Mouse (Mus musculus) lung, adult 2 months (tissue): ENCODE measurements around the gene Abcc10. TPM values are rescaled to one million over a fixed set of nuclear protein-coding genes. Genes with fewer than 3 reads are reported as not detected.

Experiments
- DNase-seq: peaks from one replicate; pipeline ENCODE4 v3.0.0; 2022
- H3K4me1 ChIP-seq: fragments of 200-500 bp; 2 replicates; pipeline ENCODE4 v1.6.1; 2011; ENCODE audit warnings: low read length; ENCODE audit not compliant: control insufficient read depth, insufficient read depth
- H3K4me3 ChIP-seq: fragments of 200-500 bp; replicated peaks from 2 replicates; pipeline ENCODE3; 2011; ENCODE audit warnings: low read depth, mild to moderate bottlenecking, control low read depth, low read length; ENCODE audit errors: extremely low read depth
- CTCF ChIP-seq: fragments of 200-500 bp; IDR thresholded peaks from 2 replicates; pipeline ENCODE4 v1.5.1; 2011; ENCODE audit warnings: mild to moderate bottlenecking, low read length, control low read depth; ENCODE audit not compliant: insufficient read depth
- POLR2A ChIP-seq: fragments of 200-500 bp; IDR thresholded peaks from 2 replicates; pipeline ENCODE4 v1.6.1; 2011; ENCODE audit warnings: low read depth, mild to moderate bottlenecking, control low read depth, low read length, borderline replicate concordance; ENCODE audit errors: extremely low read depth
- whole genome bisulfite sequencing: fragments of 180-500 bp; shearing (Covaris S2); methylation state at CpG from one replicate; pipeline ENCODE4 v1.1.7; 2018; 5-methylcytosine and 5-hydroxymethylcytosine counted together
- polyA plus RNA-seq: library from polyadenylated mRNA; depleted of rRNA; stranded (reverse); fragments of >200 nt; gene quantifications from 2 replicates; pipeline ENCODE4 v1.2.3, GENCODE M21; 2012; rRNA removed

The Abcc10 gene
- polyA plus RNA-seq, 1 experiment: 13.1 TPM

DNA sequence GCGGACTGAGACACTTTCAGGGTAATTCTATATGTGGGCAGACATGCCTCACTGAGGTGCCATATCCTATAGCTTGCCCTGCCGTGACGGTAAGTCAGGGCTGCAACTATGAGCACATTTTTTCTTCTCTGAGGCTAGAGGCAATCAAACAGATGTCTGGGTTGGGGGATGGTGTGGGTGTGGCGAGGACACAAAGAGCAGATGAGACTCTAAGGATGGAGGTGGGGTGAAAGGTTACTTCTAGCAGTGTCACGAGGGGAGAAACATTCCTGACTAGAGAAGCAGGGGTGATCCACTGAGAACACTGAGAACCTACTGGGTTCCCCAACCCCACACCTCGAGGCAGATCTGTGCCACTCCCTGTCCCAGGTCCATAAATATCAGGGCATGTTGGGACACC lies 61.2 kb downstream of the Abcc10 start:
- H3K4me1 ChIP-seq: no peaks in the 10 kb centered on the region
- TF ChIP-seq CTCF (no peak), POLR2A (no peak)
- 67% methylated on average over 6 of the region's 6 CpGs for WGBS
- DNase-seq: no peak
- no peak overlapping the region for H3K4me3 ChIP-seq

DNA sequence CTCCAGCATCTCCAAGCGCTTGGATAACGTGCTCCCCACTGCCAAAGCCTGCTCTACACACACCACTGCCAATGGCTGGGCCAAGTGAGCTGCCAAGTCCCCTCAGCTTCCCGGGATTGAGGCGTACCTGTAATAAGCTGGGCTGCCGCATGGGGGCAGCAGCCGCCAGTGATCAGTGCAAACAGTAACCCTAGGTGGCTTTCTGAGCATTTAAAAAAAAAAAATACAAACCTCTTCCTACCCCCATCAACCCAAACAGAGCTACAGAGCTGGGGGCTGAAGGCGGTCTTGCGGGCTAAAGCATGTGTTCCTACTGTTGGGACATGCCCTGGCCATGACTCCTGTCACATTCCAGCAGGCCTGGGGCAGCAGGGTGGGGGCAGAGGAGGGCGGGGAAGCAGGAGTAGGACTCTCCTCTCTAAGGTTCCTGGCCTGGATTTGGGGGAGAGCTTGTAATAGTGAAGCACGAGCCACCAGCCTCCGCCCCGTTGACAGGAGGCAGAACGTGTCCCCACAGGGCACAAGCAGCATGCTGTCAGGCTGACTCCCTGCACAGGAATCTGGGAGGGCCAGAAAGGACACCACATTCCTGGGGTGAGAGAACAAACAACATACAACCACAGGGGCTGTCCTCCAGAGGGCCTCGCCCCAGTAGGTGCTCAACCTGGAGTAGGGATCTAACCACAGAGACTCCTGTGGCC lies 62.1 kb downstream of the Abcc10 start:
- Histone ChIP-seq H3K4me1 (no peaks in the 10 kb centered on the region), H3K4me3 (no peak overlapping the region)
- WGBS: 18% methylated on average over 14 of the region's 14 CpGs
- DNase-seq: peak; percentile 79
- peak; percentile 85 for TF ChIP-seq CTCF
- no peak for TF ChIP-seq POLR2A

DNA sequence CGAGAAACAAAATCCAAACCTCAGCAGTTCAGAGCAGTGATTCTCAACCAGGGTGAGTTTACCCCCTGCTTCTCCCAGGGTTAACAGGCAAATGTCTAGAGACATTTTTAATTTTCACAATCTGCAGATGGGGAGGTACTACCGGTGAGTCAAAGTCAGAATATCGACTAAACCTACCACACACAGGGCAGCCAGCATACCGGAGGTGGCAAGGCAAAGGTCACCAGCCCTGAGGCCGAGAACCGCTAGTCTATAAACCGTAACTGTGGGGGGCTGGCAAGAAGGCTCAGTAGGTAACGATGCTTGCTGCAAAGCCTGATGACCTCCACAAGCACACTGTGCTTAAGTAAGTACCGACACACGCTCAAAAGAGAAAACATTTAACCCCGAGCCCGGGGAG lies 62.6 kb downstream of the Abcc10 start:
- Histone ChIP-seq H3K4me3 (no peak overlapping the region), H3K4me1 (no peaks in the 10 kb centered on the region)
- no peak for DNase-seq
- TF ChIP-seq POLR2A: no peak
- TF ChIP-seq CTCF: no peak
- 76% methylated on average over 12 of the region's 12 CpGs for WGBS

DNA sequence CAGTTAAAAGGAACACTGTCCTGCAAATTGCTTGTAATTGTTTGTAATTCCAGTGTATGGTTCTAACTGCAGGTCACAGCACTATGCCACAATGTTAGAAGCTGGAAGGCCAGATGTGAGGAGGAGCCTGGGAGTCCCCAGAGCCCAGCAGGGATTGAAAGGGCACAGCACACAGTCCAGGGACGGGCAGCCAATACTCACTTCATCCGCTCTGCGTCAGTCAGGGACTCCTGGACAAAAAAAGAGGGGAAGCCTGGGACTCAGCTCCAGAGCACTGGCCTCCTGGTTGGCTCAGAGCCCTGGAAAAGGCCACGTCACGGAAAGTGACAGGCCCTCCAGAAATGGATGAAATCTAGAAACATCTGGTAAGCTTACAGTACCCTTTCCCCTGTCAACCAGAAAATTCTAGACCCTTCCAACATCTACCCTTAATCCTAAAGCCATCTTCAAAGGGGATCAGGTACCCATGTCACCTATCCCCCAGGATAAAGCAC lies 65.9 kb downstream of the Abcc10 start:
- 79% methylated on average over 5 of the region's 5 CpGs for WGBS
- TF ChIP-seq CTCF: no peak
- no peaks in the 10 kb centered on the region for H3K4me1 ChIP-seq
- DNase-seq: no peak
- H3K4me3 ChIP-seq: no peak overlapping the region

DNA sequence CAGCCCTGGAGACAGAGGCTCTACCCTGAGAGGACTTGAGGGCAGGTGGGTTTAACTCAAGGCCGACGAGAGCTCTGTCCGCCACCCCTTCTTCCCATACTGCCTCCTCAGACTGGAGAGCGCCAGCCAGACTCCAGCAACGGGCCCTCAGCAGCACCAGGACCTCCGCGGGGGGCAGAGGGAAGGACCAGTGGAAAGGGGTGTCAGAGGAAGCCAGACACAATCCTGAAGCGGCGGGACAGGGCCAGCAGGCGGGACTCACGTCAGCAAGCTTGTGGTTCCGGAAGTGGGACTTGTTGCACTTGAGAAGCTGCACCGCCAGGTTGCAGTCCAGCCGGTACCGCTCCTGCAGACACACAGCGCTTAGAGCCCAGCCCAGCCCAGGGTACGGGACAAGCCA lies 68.5 kb downstream of the Abcc10 start:
- DNase-seq: no peak
- Histone ChIP-seq H3K4me3 (no peak overlapping the region), H3K4me1 (no peaks in the 10 kb centered on the region)
- WGBS: 83% methylated on average over 17 of the region's 17 CpGs
- TF ChIP-seq CTCF (no peak), POLR2A (no peak)

DNA sequence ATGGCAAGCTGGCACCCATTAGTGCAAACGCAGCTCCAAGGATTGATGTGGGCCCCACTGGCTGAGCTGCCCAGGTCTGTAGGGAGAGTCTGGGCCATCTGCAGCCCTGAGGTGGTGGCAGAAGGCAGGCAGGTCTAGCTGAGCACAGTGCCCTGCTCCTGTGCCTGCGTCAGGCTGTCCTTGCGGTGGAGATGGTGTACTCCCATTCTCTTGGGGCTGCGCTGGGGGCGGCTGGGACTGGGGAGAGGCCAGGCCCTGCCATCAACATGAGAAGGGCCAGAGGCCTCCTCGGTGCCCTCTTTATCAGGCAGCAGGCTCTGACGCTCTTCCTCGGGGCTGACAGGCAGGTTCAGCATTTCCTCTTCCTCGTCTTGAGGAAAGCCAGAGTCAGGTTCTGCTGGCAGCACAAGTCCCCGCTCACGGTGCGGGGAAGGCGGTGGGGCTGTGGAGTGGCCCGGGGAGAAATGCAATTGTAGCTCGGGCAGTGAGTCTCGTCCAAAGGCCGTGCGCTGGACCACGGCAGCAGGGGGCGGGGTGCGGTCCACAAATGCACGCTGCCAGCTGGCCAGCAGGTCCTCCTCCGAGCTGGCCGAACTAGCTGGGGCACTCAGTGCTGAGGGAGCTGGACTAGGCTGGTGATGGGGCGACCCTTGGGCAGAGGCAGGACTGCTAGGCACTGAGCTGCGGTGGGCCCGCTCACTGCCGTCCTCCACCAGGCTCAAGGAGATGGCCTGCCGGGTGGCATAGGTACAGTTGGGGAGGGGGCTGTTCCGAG lies 69.7 kb downstream of the Abcc10 start:
- no peak for DNase-seq
- TF ChIP-seq CTCF (no peak), POLR2A (no peak)
- 75% methylated on average over 30 of the region's 30 CpGs for WGBS

DNA sequence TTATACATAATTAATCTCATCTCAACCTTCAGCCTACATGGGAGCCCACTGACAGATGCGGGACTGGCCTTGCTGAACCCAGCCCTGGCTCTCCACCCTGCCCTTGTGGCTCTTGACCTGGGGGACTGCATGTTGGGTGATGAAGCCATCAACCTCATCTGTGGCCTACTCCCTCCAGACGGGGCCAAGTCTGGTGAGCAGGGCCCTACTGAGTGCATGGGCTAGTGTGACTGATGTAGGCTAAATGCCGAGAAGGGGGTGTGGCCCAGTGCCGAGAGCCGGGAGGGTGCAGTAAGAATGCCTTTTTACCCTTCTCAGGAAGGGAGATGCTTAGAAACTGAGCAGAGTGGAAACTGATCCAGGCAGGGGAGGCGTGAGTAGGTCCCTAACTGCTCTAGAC lies 73.0 kb downstream of the Abcc10 start:
- peaks cover 7% of the 10 kb centered on the region for H3K4me1 ChIP-seq
- no peak for DNase-seq
- no peak overlapping the region for H3K4me3 ChIP-seq
- WGBS: 27% methylated on average over 6 of the region's 6 CpGs
- no peak for TF ChIP-seq CTCF
- no peak for TF ChIP-seq POLR2A

More for the DNA sequence above, 69.7 kb downstream of the Abcc10 start:
- Histone ChIP-seq H3K4me3 (no peak overlapping the region), H3K4me1 (peaks cover 5% of the 10 kb centered on the region)

DNA sequence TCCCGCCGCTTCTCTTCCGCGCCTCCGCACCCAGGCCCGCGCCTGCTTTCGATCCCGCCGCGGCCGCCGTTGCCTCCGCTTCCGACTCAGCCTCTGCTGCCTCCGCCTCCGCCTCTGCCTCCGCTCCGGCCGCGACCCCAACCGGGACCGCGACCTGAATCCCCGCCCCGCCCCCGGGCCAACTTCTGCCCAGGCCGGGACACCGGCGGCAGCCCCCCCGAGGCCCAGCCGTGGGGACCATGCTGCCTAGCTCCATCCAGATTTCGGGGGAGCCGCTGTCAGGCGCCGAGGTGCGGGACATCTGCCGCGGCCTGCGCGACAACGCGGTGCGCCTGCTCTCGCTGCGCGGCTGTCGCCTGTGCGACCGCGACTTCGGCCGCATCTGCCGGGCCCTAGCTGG lies 74.0 kb downstream of the Abcc10 start:
- peak overlapping the region; percentile 39 for H3K4me3 ChIP-seq
- no peak for DNase-seq
- H3K4me1 ChIP-seq: peaks cover 10% of the 10 kb centered on the region
- under 1% methylated on average over 50 of the region's 54 CpGs for WGBS
- TF ChIP-seq CTCF (no peak), POLR2A (no peak)

DNA sequence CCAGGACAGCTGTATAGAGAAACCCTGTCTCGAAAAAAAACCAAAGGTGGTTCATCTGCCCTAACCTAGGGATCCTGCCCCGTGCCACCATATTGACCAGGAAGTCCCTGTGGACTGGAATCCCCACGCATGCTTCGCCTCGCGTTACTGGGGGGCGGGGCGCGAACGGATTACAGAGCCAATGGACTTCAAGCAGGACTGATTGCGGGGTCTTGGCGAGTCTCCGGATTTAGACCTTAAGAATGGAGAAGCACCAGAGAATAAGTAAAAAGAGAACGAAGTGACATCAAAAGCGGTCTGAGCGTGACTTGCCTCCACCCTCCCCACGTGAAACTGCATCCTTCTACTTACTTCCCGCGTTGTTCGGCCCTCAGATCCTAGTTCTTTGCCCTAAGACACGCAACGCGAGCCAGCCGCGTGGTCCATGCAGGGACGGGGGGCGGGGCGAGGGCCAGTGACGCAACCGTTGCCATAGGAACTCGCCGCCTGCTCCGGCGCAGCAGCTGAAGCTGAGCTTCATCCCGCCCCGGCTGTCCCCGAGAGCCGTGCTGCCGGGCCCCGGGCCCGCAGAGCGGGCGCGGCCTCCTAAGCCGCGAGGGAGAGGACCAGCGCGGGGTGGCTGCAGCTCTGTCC lies 74.6 kb downstream of the Abcc10 start, which contains the start of gene Lrrc73:
Gene Lrrc73 (plus strand): TSS at position 80 of the 633 bp plus-strand sequence.
- Histone ChIP-seq H3K4me3 (peak within 1 kb of the TSS; percentile 62), H3K4me1 (peaks cover 15% of the 10 kb centered on the region)
- whole genome bisulfite sequencing: 2% methylated on average over 45 of the region's 48 CpGs
- DNase-seq: peak; percentile 89
- peak; percentile 47; the same call in 1 of the 2 replicates for TF ChIP-seq POLR2A
- TF ChIP-seq CTCF: no peak

Other genes starting within 250 kb of the Abcc10 start
- gene Mrps18a, start 217.4 kb downstream of the Abcc10 start, polyA plus RNA-seq: 41.3 and 44.9 TPM in 2 replicates
- gene Rsph9, start 184.1 kb downstream of the Abcc10 start, polyA plus RNA-seq: 26.0 and 28.1 TPM in 2 replicates
- gene Mad2l1bp, start 174.8 kb downstream of the Abcc10 start, polyA plus RNA-seq: 13.1 and 13.8 TPM in 2 replicates
- gene Gtpbp2, start 167.3 kb downstream of the Abcc10 start, polyA plus RNA-seq: 134 and 161 TPM in 2 replicates
- gene Polh, start 125.7 kb downstream of the Abcc10 start, polyA plus RNA-seq: 3.4 and 4.2 TPM in 2 replicates
- 15.2 and 19.6 TPM in 2 replicates for gene Xpo5, start 125.6 kb downstream of the Abcc10 start, polyA plus RNA-seq
- 35.9 and 39.5 TPM in 2 replicates for gene Polr1c, start 80.3 kb downstream of the Abcc10 start, polyA plus RNA-seq
- 208 and 209 TPM in 2 replicates for gene Yipf3, start 80.3 kb downstream of the Abcc10 start, polyA plus RNA-seq
- 6.8 TPM in 2 replicates for gene Lrrc73, start 74.8 kb downstream of the Abcc10 start, polyA plus RNA-seq
- gene Tjap1, start 45.3 kb downstream of the Abcc10 start, polyA plus RNA-seq: 45.2 TPM in 2 replicates
- 0.54 and 3.1 TPM in 2 replicates for gene Dlk2, start 30.9 kb downstream of the Abcc10 start, polyA plus RNA-seq
- gene Zfp318, start 55.4 kb upstream of the Abcc10 start, polyA plus RNA-seq: 11.2 and 12.5 TPM in 2 replicates
- 3.3 and 6.8 TPM in 2 replicates for gene Crip3, start 100.6 kb upstream of the Abcc10 start, polyA plus RNA-seq
- gene Slc22a7, start 110.1 kb upstream of the Abcc10 start, polyA plus RNA-seq: not detected in 2 replicates
- 0.17 and 0.19 TPM in 2 replicates for gene Ttbk1, start 159.3 kb upstream of the Abcc10 start, polyA plus RNA-seq
- gene Dnph1, start 168.4 kb upstream of the Abcc10 start, polyA plus RNA-seq: 0.78 and 2.0 TPM in 2 replicates
- 25.3 and 27.5 TPM in 2 replicates for gene Cul9, start 218.0 kb upstream of the Abcc10 start, polyA plus RNA-seq
- gene Srf, start 227.8 kb upstream of the Abcc10 start, polyA plus RNA-seq: 162 and 190 TPM in 2 replicates